Mouse (Mus musculus) C2C12 (cell line): ENCODE results near the gene Nlrx1.

ENCODE experiments used
- CEBPB ChIP-seq: IDR thresholded peaks from one replicate; pipeline ENCODE4 v1.6.1; 2011; ENCODE audit warnings: low read depth, mild to moderate bottlenecking, control low read depth, moderate library complexity
- CTCF ChIP-seq: IDR thresholded peaks from one replicate; pipeline ENCODE4 v1.5.1; 2011; ENCODE audit not compliant: control insufficient read depth, insufficient read depth, insufficient read length
- MAX ChIP-seq: IDR thresholded peaks from one replicate; pipeline ENCODE4 v1.6.1; 2011; ENCODE audit warnings: mild to moderate bottlenecking, control low read depth
- MYOG ChIP-seq: IDR thresholded peaks from one replicate; pipeline ENCODE4 v1.6.1; 2011; ENCODE audit not compliant: control insufficient read depth, insufficient read length; ENCODE audit errors: extremely low read depth

DNA sequence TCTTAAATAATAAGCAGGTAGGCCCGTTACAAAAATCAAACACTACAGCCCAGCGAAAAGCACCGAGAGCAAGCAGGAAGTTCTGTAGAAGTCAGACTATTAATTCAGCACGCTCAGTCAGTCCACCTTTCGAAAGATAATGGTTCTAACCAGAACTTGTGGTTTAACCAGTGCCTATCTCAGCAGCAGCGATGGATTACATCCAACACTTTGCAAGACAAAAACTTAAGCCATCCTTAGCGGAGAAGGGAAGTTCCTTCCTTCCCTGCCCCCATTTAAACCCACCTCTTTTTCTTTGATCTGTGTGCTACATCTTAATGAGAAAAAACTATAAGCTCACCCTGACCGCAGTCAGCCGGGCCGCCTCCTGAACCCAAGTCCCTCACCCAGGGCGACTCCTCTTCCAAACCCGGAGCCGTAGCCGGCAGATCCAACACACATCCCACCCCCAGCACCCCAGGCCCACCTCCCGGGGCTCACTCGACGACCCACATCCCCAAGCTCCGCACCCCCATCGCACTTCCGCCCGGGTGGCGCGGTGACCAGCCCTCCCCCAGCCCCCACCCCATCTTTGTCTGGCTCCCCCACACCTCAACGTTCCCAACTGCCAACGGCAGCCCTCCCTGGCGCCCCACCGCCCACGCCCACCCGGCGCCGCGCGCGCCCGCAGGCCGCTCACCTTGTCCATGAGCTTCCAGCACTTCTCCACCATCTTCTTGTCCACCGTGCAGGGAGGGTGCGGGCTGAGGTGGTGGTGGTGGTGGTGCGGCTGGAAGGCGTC is 35.2 kb downstream of the Nlrx1 start:
- no peak for TF ChIP-seq CTCF
- TF ChIP-seq MAX, result no peak
- TF ChIP-seq MYOG, result no peak
- no peak for TF ChIP-seq CEBPB
